In genomic region chr1:64172122-64172521, GRCm38 (mm10) we compare ENCODE assay signal across 17 mouse cellular contexts.
"Had no signal": no experiment of that assay in that cellular context is flagged by ENCODE, and none has a peak within 500 bp of the region (broad histone marks: within the 10 kb centered on the region; RNA-seq: fewer than 3 reads in every experiment).

No protein-coding gene starts in this region.

- H3K4me3 ChIP-seq: liver, embryonic 12.5 days; myocyte; neural tube, embryonic 13.5 days; neural tube, embryonic 15.5 days had no signal

- DNase-seq: lung, adult 18-20 months; lung, embryonic 14.5 days; lung, postnatal 10 days; lung, postnatal 4 days; retina, postnatal 1 day; right cerebral cortex, adult 18-20 months; right cerebral cortex, postnatal 25 days; right cerebral cortex, postnatal 4 days; spleen, adult 18-20 months; thymus, adult 18-20 months; thymus, postnatal 14 days; thymus, postnatal 36 days had no signal

- H3K4me2 ChIP-seq: liver, embryonic 12.5 days; lung, embryonic 14.5 days; neural tube, embryonic 13.5 days; neural tube, embryonic 15.5 days had no signal

- H3K9me3 ChIP-seq: liver, embryonic 12.5 days; neural tube, embryonic 13.5 days; neural tube, embryonic 15.5 days had no signal

- ATAC-seq: liver, embryonic 12.5 days had no signal

- H3K4me1 ChIP-seq: liver, embryonic 12.5 days had no signal

- H3K9ac ChIP-seq: liver, embryonic 12.5 days; liver, embryonic 14.5 days; lung, embryonic 14.5 days; neural tube, embryonic 13.5 days; neural tube, embryonic 15.5 days had no signal

- H3K36me3 ChIP-seq: liver, embryonic 12.5 days; neural tube, embryonic 13.5 days; neural tube, embryonic 15.5 days had no signal

- H3K27ac ChIP-seq: liver, embryonic 12.5 days; liver, embryonic 14.5 days; neural tube, embryonic 13.5 days; neural tube, embryonic 15.5 days had no signal

- H3K27me3 ChIP-seq: liver, embryonic 12.5 days; neural tube, embryonic 13.5 days; neural tube, embryonic 15.5 days had no signal
